Mouse (Mus musculus) limb, embryonic 14.5 days (tissue): ENCODE measurements around the gene Lurap1l. TPM values are rescaled to one million over a fixed set of nuclear protein-coding genes. Genes with fewer than 3 reads are reported as not detected.

ENCODE experiments used
- ATAC-seq: fragments of 200-750 bp; cut with Nextera tagmentation; 2 replicates; pipeline ENCODE4 v1.8.0; 2017; ENCODE audit warnings: low read depth, moderate number of reproducible peaks, moderate TSS enrichment; ENCODE audit not compliant: low FRiP score
- DNase-seq: peaks from one replicate; pipeline ENCODE4 v3.0.0-alpha.2; 2015; ENCODE audit warnings: low spot score
- H3K27ac ChIP-seq: fragments of 300-500 bp; sonication (generic); replicated peaks from 2 replicates; pipeline ENCODE4 v1.5.1; 2014; ENCODE audit warnings: low read depth, mild to moderate bottlenecking, low read length, moderate library complexity, mixed read lengths
- H3K27me3 ChIP-seq: fragments of 300-500 bp; sonication (generic); 2 replicates; pipeline ENCODE4 v1.6.1; 2014; ENCODE audit warnings: low read length, mixed read lengths; ENCODE audit not compliant: control insufficient read depth, insufficient read depth
- H3K36me3 ChIP-seq: fragments of 300-500 bp; sonication (generic); 2 replicates; pipeline ENCODE4 v1.6.1; 2014; ENCODE audit warnings: mild to moderate bottlenecking, low read length, moderate library complexity, mixed read lengths; ENCODE audit not compliant: control insufficient read depth, insufficient read depth
- H3K4me1 ChIP-seq: fragments of 300-500 bp; sonication (generic); 2 replicates; pipeline ENCODE4 v1.6.1; 2014; ENCODE audit warnings: antibody characterized with exemption, low read length, mixed read lengths; ENCODE audit not compliant: control insufficient read depth, insufficient read depth
- H3K4me2 ChIP-seq: fragments of 300-500 bp; sonication (generic); replicated peaks from 2 replicates; pipeline ENCODE4 v1.6.1; 2014; ENCODE audit warnings: low read depth, mild to moderate bottlenecking, low read length, moderate library complexity; ENCODE audit not compliant: severe bottlenecking
- H3K4me3 ChIP-seq: fragments of 300-500 bp; sonication (generic); replicated peaks from 2 replicates; pipeline ENCODE4 v1.5.1; 2014; ENCODE audit warnings: low read length
- H3K9ac ChIP-seq: fragments of 300-500 bp; sonication (generic); 2 replicates; pipeline ENCODE4 v1.6.1; 2014; ENCODE audit warnings: mild to moderate bottlenecking, low read depth, low read length, moderate library complexity; ENCODE audit not compliant: severe bottlenecking
- H3K9me3 ChIP-seq: fragments of 300-500 bp; sonication (generic); 2 replicates; pipeline ENCODE4 v1.6.1; 2016; ENCODE audit warnings: low read length; ENCODE audit not compliant: control insufficient read depth
- POLR2A ChIP-seq: fragments of 200-500 bp; IDR thresholded peaks from 2 replicates; pipeline ENCODE4 v1.8.0; 2012; ENCODE audit warnings: inconsistent platforms, mild to moderate bottlenecking, moderate library complexity, borderline replicate concordance; ENCODE audit not compliant: insufficient read depth, insufficient read length; ENCODE audit errors: extremely low read depth
- WGBS: fragments of 180-500 bp; shearing (Covaris S2); extraction: QIAGEN DNeasy Blood & Tissue Kit; methylation state at CpG from one replicate; pipeline ENCODE4 v1.1.7; 2014; 5-methylcytosine and 5-hydroxymethylcytosine counted together
- polyA plus RNA-seq, 2 experiments: library from polyadenylated mRNA; depleted of rRNA in 1 of 2; stranded (reverse) in 1 of 2; unstranded in 1 of 2; fragments of >200 nt; fragmentation: Nextera tagmentation in 1 of 2; extraction: Ambion mirVana in 1 of 2; gene quantifications; 2 replicates each; pipeline versions ENCODE4 v1.2.1 to v1.2.3; 2012 to 2014

Lurap1l gene
- polyA plus RNA-seq, 2 experiments = 11.0 to 23.2 TPM

- 81% methylated on average over 3 of the region's 3 CpGs for WGBS
- no peak for TF ChIP-seq POLR2A
- no peaks in the 10 kb centered on the region for H3K36me3 ChIP-seq
- no peaks in the 10 kb centered on the region for H3K9me3 ChIP-seq
- H3K4me3 ChIP-seq = no peak overlapping the region
- H3K9ac ChIP-seq = no peak overlapping the region
- no peaks in the 10 kb centered on the region for H3K27me3 ChIP-seq
- ATAC-seq (no peak), DNase-seq (no peak)
- H3K4me2 ChIP-seq = no peak overlapping the region
- H3K27ac ChIP-seq = no peak overlapping the region
- H3K4me1 ChIP-seq = no peaks in the 10 kb centered on the region
Measured at GRCm38 (mm10) chr4:80941978-80942377, 31.5 kb downstream of the Lurap1l start.

GRCm38 (mm10) chr4:80944605-80945004 is 34.2 kb downstream of the Lurap1l start:
- ATAC-seq (no peak), DNase-seq (no peak)
- Histone ChIP-seq H3K9ac (no peak overlapping the region), H3K4me2 (no peak overlapping the region), H3K4me3 (no peak overlapping the region), H3K36me3 (no peaks in the 10 kb centered on the region), H3K4me1 (no peaks in the 10 kb centered on the region), H3K27ac (no peak overlapping the region), H3K9me3 (no peaks in the 10 kb centered on the region), H3K27me3 (no peaks in the 10 kb centered on the region)
- no peak for TF ChIP-seq POLR2A

- DNase-seq (no peak), ATAC-seq (no peak)
- Histone ChIP-seq H3K27ac (no peak overlapping the region), H3K9me3 (no peaks in the 10 kb centered on the region), H3K4me2 (no peak overlapping the region), H3K27me3 (no peaks in the 10 kb centered on the region), H3K9ac (no peak overlapping the region), H3K4me3 (no peak overlapping the region), H3K36me3 (no peaks in the 10 kb centered on the region), H3K4me1 (no peaks in the 10 kb centered on the region)
- TF ChIP-seq POLR2A = no peak
Measured at GRCm38 (mm10) chr4:80949110-80949509, 38.7 kb downstream of the Lurap1l start.

- no peak for DNase-seq
- 76% methylated on average over 2 of the region's 2 CpGs for WGBS
Measured at GRCm38 (mm10) chr4:80949720-80950119, 39.3 kb downstream of the Lurap1l start.

GRCm38 (mm10) chr4:80950280-80950781 is 39.9 kb downstream of the Lurap1l start:
- no peaks in the 10 kb centered on the region for H3K9me3 ChIP-seq
- no peak overlapping the region for H3K4me3 ChIP-seq
- no peak overlapping the region for H3K9ac ChIP-seq
- TF ChIP-seq POLR2A = no peak
- 51% methylated on average over 8 of the region's 8 CpGs for WGBS
- H3K36me3 ChIP-seq = no peaks in the 10 kb centered on the region
- H3K27me3 ChIP-seq = no peaks in the 10 kb centered on the region
- H3K4me2 ChIP-seq = no peak overlapping the region
- no peak overlapping the region for H3K27ac ChIP-seq
- H3K4me1 ChIP-seq = no peaks in the 10 kb centered on the region
- no peak for ATAC-seq
- DNase-seq = no peak

More at GRCm38 (mm10) chr4:80949720-80950119, 39.3 kb downstream of the Lurap1l start:
- no peak overlapping the region for H3K4me3 ChIP-seq
- no peak overlapping the region for H3K27ac ChIP-seq
- H3K36me3 ChIP-seq = no peaks in the 10 kb centered on the region
- ATAC-seq = no peak
- TF ChIP-seq POLR2A = no peak
- H3K9me3 ChIP-seq = no peaks in the 10 kb centered on the region
- H3K4me1 ChIP-seq = no peaks in the 10 kb centered on the region
- no peaks in the 10 kb centered on the region for H3K27me3 ChIP-seq
- H3K4me2 ChIP-seq = no peak overlapping the region
- H3K9ac ChIP-seq = no peak overlapping the region

GRCm38 (mm10) chr4:80952653-80953052 is 42.2 kb downstream of the Lurap1l start:
- Histone ChIP-seq H3K27ac (no peak overlapping the region), H3K4me1 (peaks cover 12% of the 10 kb centered on the region; the same call in 1 of the 2 replicates), H3K9me3 (no peaks in the 10 kb centered on the region), H3K9ac (no peak overlapping the region), H3K4me2 (no peak overlapping the region), H3K27me3 (no peaks in the 10 kb centered on the region), H3K36me3 (no peaks in the 10 kb centered on the region), H3K4me3 (no peak overlapping the region)
- no peak for DNase-seq
- ATAC-seq = no peak
- no peak for TF ChIP-seq POLR2A
- 77% methylated on average over 1 of the region's 1 CpGs for WGBS
